Mouse (Mus musculus): ENCODE data around the gene Krtap5-2.

Krtap5-2 gene

GRCm38 (mm10) chr7:142134206-142134995, 41.4 kb downstream of the Krtap5-2 start:
- DNase-seq = no peak

GRCm38 (mm10) chr7:142128843-142129242, 47.0 kb downstream of the Krtap5-2 start:
- no peak for DNase-seq

All from thymus, postnatal 4 days (tissue).